In genomic region chr10:93889579-93889950, GRCm38 (mm10) we compare ENCODE assay signal across 8 mouse cellular contexts. TPM values are rescaled to one million over a fixed set of nuclear protein-coding genes. Genes with fewer than 3 reads are reported as not detected.
A peak's percentile ranks its signal among the peaks of the same experiment; 100 is the strongest.
DNase-seq lines count a peak whose midpoint lies in the region; ATAC-seq lines count a peak whose summit lies in the region.

No protein-coding gene starts in this region.

- peak overlapping the region; percentile 84 for H3K4me2 ChIP-seq in hindbrain, embryonic 13.5 days

- peak; percentile 90 for DNase-seq in R1 (ENCODE audit: low read depth, low spot score)
- DNase-seq in cerebellum, postnatal 14 days = peak; percentile 90 to 92
- DNase-seq in frontal cortex, postnatal 14 days (ENCODE audit: low spot score in 2 of 2) = peak; percentile 76 to 84
- peak; percentile 74 to 87 for DNase-seq in layer of hippocampus, postnatal 25 days (ENCODE audit: extremely low spot score in 1 of 2, low spot score in 1 of 2)
- peak; percentile 87 for DNase-seq in lung, postnatal 14 days
- peak; percentile 89 for DNase-seq in ovary, postnatal 36 days (ENCODE audit: low spot score)
- peak; percentile 88 for DNase-seq in thymus, postnatal 25 days

- peak overlapping the region; percentile 93 for H3K27ac ChIP-seq in hindbrain, embryonic 13.5 days

- H3K4me1 ChIP-seq in hindbrain, embryonic 13.5 days (replicated peaks) = peaks cover 14% of the 10 kb centered on the region

- no peaks in the 10 kb centered on the region for H3K9me3 ChIP-seq in hindbrain, embryonic 13.5 days

- peaks cover 24% of the 10 kb centered on the region for H3K36me3 ChIP-seq in hindbrain, embryonic 13.5 days

- H3K4me3 ChIP-seq in hindbrain, embryonic 13.5 days = peak overlapping the region; percentile 97

- peak overlapping the region; percentile 97 for H3K9ac ChIP-seq in hindbrain, embryonic 13.5 days

- ATAC-seq in hindbrain, embryonic 13.5 days (ENCODE audit: low FRiP score) = peak; percentile 99

- H3K27me3 ChIP-seq in hindbrain, embryonic 13.5 days = no peaks in the 10 kb centered on the region

- under 1% methylated on average over 23 of the region's 30 CpGs for WGBS in hindbrain, embryonic 13.5 days

RNA-seq across cellular contexts. Expression of gene Metap2, which starts 7.3 kb away (rescaled TPM):
- polyA plus RNA-seq in hindbrain, embryonic 13.5 days (2015; fragmentation: Nextera tagmentation; extraction: Ambion mirVana) = 182 and 184 TPM in 2 replicates
- 100 to 1,000 TPM; 134 to 137 TPM for total RNA-seq in layer of hippocampus, postnatal 25 days (2021)

RNA-seq across cellular contexts. Expression of gene Usp44, which starts 58.2 kb away (rescaled TPM):
- polyA plus RNA-seq in hindbrain, embryonic 13.5 days (2015; fragmentation: Nextera tagmentation; extraction: Ambion mirVana) = 0.68 and 0.91 TPM in 2 replicates
- not detected for total RNA-seq in layer of hippocampus, postnatal 25 days (2021)

Comparison
In these comparisons a context has a peak if more than half of its experiments do, and no peak if none do; other contexts are left out.
1. Peak in every context shown above with its lines: DNase-seq, ATAC-seq, H3K4me3 ChIP-seq and H3K27ac ChIP-seq.